Comparison of ENCODE assay signal across 8 mouse cellular contexts in genomic region chr10:36791771-36792170, GRCm38 (mm10).
A peak's percentile ranks its signal among the peaks of the same experiment; 100 is the strongest.
DNase-seq lines count a peak whose midpoint lies in the region; ATAC-seq and TF ChIP-seq lines count a peak whose summit lies in the region.

No protein-coding gene starts in this region.

- ATAC-seq in embryonic facial prominence, embryonic 14.5 days (ENCODE audit: low read depth) = no peak
- ATAC-seq in midbrain, postnatal 0 days (ENCODE audit: low FRiP score) = no peak

- DNase-seq in adrenal gland, adult 2 months = peak; percentile 29
- DNase-seq in adrenal gland, adult 8-10 months = no peak
- peak; percentile 10 for DNase-seq in left cerebral cortex, adult 11 months (ENCODE audit: low spot score)
- no peak for DNase-seq in left cerebral cortex, postnatal 4 days
- peak; percentile 58 for DNase-seq in embryonic facial prominence, embryonic 14.5 days (ENCODE audit: low spot score)
- DNase-seq in midbrain, postnatal 0 days (ENCODE audit: low spot score) = peak; percentile 60
- no peak for DNase-seq in urinary bladder, postnatal 36 days (ENCODE audit: low spot score in 2 of 2)
- no peak for DNase-seq in spleen, postnatal 10 days (ENCODE audit: low spot score in 2 of 2)

- H3K36me3 ChIP-seq in embryonic facial prominence, embryonic 14.5 days (ENCODE audit: control insufficient read depth, insufficient read depth, low read length) = no peaks in the 10 kb centered on the region
- no peaks in the 10 kb centered on the region for H3K36me3 ChIP-seq in midbrain, postnatal 0 days (ENCODE audit: insufficient read depth, low read length)

- 24% methylated on average over 2 of the region's 2 CpGs for WGBS in embryonic facial prominence, embryonic 14.5 days
- WGBS in midbrain, postnatal 0 days = 41% methylated on average over 2 of the region's 2 CpGs

- intact Hi-C loops in left cerebral cortex, postnatal 4 days (cut with DNase I) = no loop called here

- peak; percentile 77 for TF ChIP-seq CTCF in midbrain, postnatal 0 days (IDR thresholded peaks at IDR 0.05)

- H3K4me3 ChIP-seq in embryonic facial prominence, embryonic 14.5 days (ENCODE audit: low read depth, low read length) = no peak overlapping the region
- H3K4me3 ChIP-seq in midbrain, postnatal 0 days (ENCODE audit: low read depth, low read length) = no peak overlapping the region

- no peaks in the 10 kb centered on the region for H3K27me3 ChIP-seq in embryonic facial prominence, embryonic 14.5 days (replicated peaks; ENCODE audit: control insufficient read depth, insufficient read depth, low read length)
- no peaks in the 10 kb centered on the region for H3K27me3 ChIP-seq in midbrain, postnatal 0 days (ENCODE audit: insufficient read depth, low read length)

- H3K4me1 ChIP-seq in embryonic facial prominence, embryonic 14.5 days (ENCODE audit: control insufficient read depth, insufficient read depth, low read length) = no peaks in the 10 kb centered on the region
- H3K4me1 ChIP-seq in midbrain, postnatal 0 days (ENCODE audit: insufficient read depth, low read length) = no peaks in the 10 kb centered on the region

- H3K27ac ChIP-seq in embryonic facial prominence, embryonic 14.5 days (replicated peaks; ENCODE audit: low read depth, low read length) = no peak overlapping the region
- H3K27ac ChIP-seq in midbrain, postnatal 0 days (ENCODE audit: low read depth, low read length) = no peak overlapping the region

- H3K4me2 ChIP-seq in embryonic facial prominence, embryonic 14.5 days (ENCODE audit: low read depth, low read length) = no peak overlapping the region
- H3K4me2 ChIP-seq in midbrain, postnatal 0 days (ENCODE audit: low read depth, low read length, poor library complexity, severe bottlenecking) = no peak overlapping the region

- H3K9ac ChIP-seq in embryonic facial prominence, embryonic 14.5 days (ENCODE audit: low read depth, low read length) = no peak overlapping the region
- no peak overlapping the region for H3K9ac ChIP-seq in midbrain, postnatal 0 days (replicated peaks; ENCODE audit: low read length, poor library complexity, severe bottlenecking)

- H3K9me3 ChIP-seq in embryonic facial prominence, embryonic 14.5 days (ENCODE audit: control insufficient read depth, low read length) = no peaks in the 10 kb centered on the region
- no peaks in the 10 kb centered on the region for H3K9me3 ChIP-seq in midbrain, postnatal 0 days (ENCODE audit: low read length)

Comparison
In these comparisons a context has a peak if more than half of its experiments do, and no peak if none do; other contexts are left out.
1. DNase-seq: peak in adrenal gland, adult 2 months (single experiment), left cerebral cortex, adult 11 months (single experiment), embryonic facial prominence, embryonic 14.5 days (single experiment) and midbrain, postnatal 0 days (single experiment); none in adrenal gland, adult 8-10 months (single experiment), left cerebral cortex, postnatal 4 days (single experiment), urinary bladder, postnatal 36 days (0 of 2) and spleen, postnatal 10 days (0 of 2).